Mouse (Mus musculus) frontal cortex, postnatal 10 days (tissue): ENCODE results near the gene H2al1a.

Source experiments
- DNase-seq, 2 experiments: peaks; one replicate each; pipeline ENCODE4 v3.0.0; 2022; ENCODE audit warnings: low spot score in 2 of 2, mixed read lengths in 1 of 2

Gene H2al1a

GRCm38 (mm10) chrX:11345762-11346161 is 46.7 kb downstream of the H2al1a start:
- no peak for DNase-seq

- no peak for DNase-seq
These were observed 47.7 kb downstream of the H2al1a start for GRCm38 (mm10) chrX:11346756-11347155.
